Mouse (Mus musculus) midbrain, embryonic 16.5 days (tissue): ENCODE data around the gene Sgms1. TPM values are rescaled to one million over a fixed set of nuclear protein-coding genes. Genes with fewer than 3 reads are reported as not detected.

Source experiments
- ATAC-seq: fragments of 200-750 bp; cut with Nextera tagmentation; 2 replicates; pipeline ENCODE4 v1.8.0; 2017; ENCODE audit warnings: moderate TSS enrichment
- H3K27ac ChIP-seq: fragments of 300-500 bp; sonication (generic); 2 replicates; pipeline ENCODE4 v1.5.1; 2014; ENCODE audit warnings: mild to moderate bottlenecking, low read length, mixed read lengths
- H3K27me3 ChIP-seq: fragments of 300-500 bp; sonication (generic); 2 replicates; pipeline ENCODE4 v1.6.1; 2014; ENCODE audit warnings: low read depth, low read length, mixed read lengths; ENCODE audit not compliant: control insufficient read depth, insufficient read depth
- H3K36me3 ChIP-seq: fragments of 300-500 bp; sonication (generic); 2 replicates; pipeline ENCODE4 v1.6.1; 2014; ENCODE audit warnings: mild to moderate bottlenecking, low read length, moderate library complexity, mixed read lengths; ENCODE audit not compliant: control insufficient read depth, insufficient read depth
- H3K4me1 ChIP-seq: fragments of 300-500 bp; sonication (generic); 2 replicates; pipeline ENCODE4 v1.6.1; 2014; ENCODE audit warnings: mild to moderate bottlenecking, low read length, mixed read lengths; ENCODE audit not compliant: control insufficient read depth, insufficient read depth
- H3K4me2 ChIP-seq: fragments of 300-500 bp; sonication (generic); 2 replicates; pipeline ENCODE4 v1.6.1; 2014; ENCODE audit warnings: mild to moderate bottlenecking, low read length, mixed read lengths
- H3K4me3 ChIP-seq: fragments of 300-500 bp; sonication (generic); 2 replicates; pipeline ENCODE4 v1.5.1; 2014; ENCODE audit warnings: low read depth, mild to moderate bottlenecking, low read length, moderate library complexity, mixed read lengths
- H3K9ac ChIP-seq: fragments of 300-500 bp; sonication (generic); 2 replicates; pipeline ENCODE4 v1.6.1; 2014; ENCODE audit warnings: low read depth, low read length, mixed read lengths
- H3K9me3 ChIP-seq: fragments of 300-500 bp; sonication (generic); replicated peaks from 2 replicates; pipeline ENCODE4 v1.6.1; 2014; ENCODE audit warnings: mild to moderate bottlenecking, low read length, mixed read lengths; ENCODE audit not compliant: control insufficient read depth, poor library complexity, severe bottlenecking
- WGBS: fragments of 180-500 bp; shearing (Covaris S2); extraction: QIAGEN DNeasy Blood & Tissue Kit; methylation state at CpG from one replicate; pipeline ENCODE4 v1.1.7; 2014; 5-methylcytosine and 5-hydroxymethylcytosine counted together
- polyA plus RNA-seq: library from polyadenylated mRNA; unstranded; fragments of >200 nt; fragmentation: Nextera tagmentation; extraction: Ambion mirVana; gene quantifications from 2 replicates; pipeline ENCODE4 v1.2.1, GENCODE M21; 2015

Sgms1 gene
- polyA plus RNA-seq, 1 experiment from 2014 or later: 20.2 TPM

- Histone ChIP-seq H3K27ac (no peak overlapping the region), H3K9ac (no peak overlapping the region), H3K4me1 (peaks cover 18% of the 10 kb centered on the region), H3K27me3 (no peaks in the 10 kb centered on the region), H3K36me3 (no peaks in the 10 kb centered on the region), H3K4me2 (no peak overlapping the region), H3K4me3 (no peak overlapping the region), H3K9me3 (no peaks in the 10 kb centered on the region)
- no peak for ATAC-seq
- WGBS: 29% methylated on average over 2 of the region's 2 CpGs
Observed at GRCm38 (mm10) chr19:32341091-32341490, 48.4 kb downstream of the Sgms1 start.

GRCm38 (mm10) chr19:32340168-32340567 is 49.3 kb downstream of the Sgms1 start:
- Histone ChIP-seq H3K4me3 (no peak overlapping the region), H3K36me3 (no peaks in the 10 kb centered on the region), H3K9me3 (no peaks in the 10 kb centered on the region), H3K9ac (no peak overlapping the region), H3K27ac (no peak overlapping the region), H3K4me1 (peaks cover 15% of the 10 kb centered on the region), H3K27me3 (no peaks in the 10 kb centered on the region), H3K4me2 (no peak overlapping the region)
- ATAC-seq: no peak
- 95% methylated on average over 5 of the region's 5 CpGs for WGBS

- Histone ChIP-seq H3K27me3 (no peaks in the 10 kb centered on the region), H3K36me3 (no peaks in the 10 kb centered on the region), H3K9ac (no peak overlapping the region), H3K4me3 (no peak overlapping the region), H3K27ac (no peak overlapping the region), H3K4me1 (peaks cover 2% of the 10 kb centered on the region; the same call in 1 of the 2 replicates), H3K9me3 (no peaks in the 10 kb centered on the region), H3K4me2 (no peak overlapping the region)
- 56% methylated on average over 6 of the region's 6 CpGs for WGBS
- ATAC-seq: no peak
Observed at GRCm38 (mm10) chr19:32337708-32338107, 51.8 kb downstream of the Sgms1 start.

GRCm38 (mm10) chr19:32334751-32335150 is 54.8 kb downstream of the Sgms1 start:
- no peaks in the 10 kb centered on the region for H3K9me3 ChIP-seq
- ATAC-seq: no peak
- no peaks in the 10 kb centered on the region for H3K36me3 ChIP-seq
- H3K27me3 ChIP-seq: no peaks in the 10 kb centered on the region
- H3K27ac ChIP-seq: no peak overlapping the region
- no peak overlapping the region for H3K4me3 ChIP-seq
- no peaks in the 10 kb centered on the region for H3K4me1 ChIP-seq
- WGBS: 91% methylated on average over 2 of the region's 2 CpGs
- H3K4me2 ChIP-seq: no peak overlapping the region
- no peak overlapping the region for H3K9ac ChIP-seq

GRCm38 (mm10) chr19:32333544-32333943 is 56.0 kb downstream of the Sgms1 start:
- no peak for ATAC-seq
- Histone ChIP-seq H3K9ac (no peak overlapping the region), H3K4me3 (no peak overlapping the region), H3K4me1 (no peaks in the 10 kb centered on the region), H3K27me3 (no peaks in the 10 kb centered on the region), H3K36me3 (no peaks in the 10 kb centered on the region), H3K9me3 (no peaks in the 10 kb centered on the region), H3K4me2 (no peak overlapping the region), H3K27ac (no peak overlapping the region)
- WGBS: 82% methylated on average over 4 of the region's 4 CpGs

- no peaks in the 10 kb centered on the region for H3K9me3 ChIP-seq
- no peaks in the 10 kb centered on the region for H3K4me1 ChIP-seq
- H3K36me3 ChIP-seq: no peaks in the 10 kb centered on the region
- no peak for ATAC-seq
- H3K27me3 ChIP-seq: no peaks in the 10 kb centered on the region
- no peak overlapping the region for H3K9ac ChIP-seq
- WGBS: 87% methylated on average over 17 of the region's 17 CpGs
- no peak overlapping the region for H3K4me2 ChIP-seq
- H3K4me3 ChIP-seq: no peak overlapping the region
- H3K27ac ChIP-seq: no peak overlapping the region
Observed at GRCm38 (mm10) chr19:32332779-32333460, 56.6 kb downstream of the Sgms1 start.

GRCm38 (mm10) chr19:32330231-32330630 is 59.3 kb downstream of the Sgms1 start:
- H3K4me2 ChIP-seq: no peak overlapping the region
- no peaks in the 10 kb centered on the region for H3K36me3 ChIP-seq
- no peaks in the 10 kb centered on the region for H3K4me1 ChIP-seq
- H3K27ac ChIP-seq: no peak overlapping the region
- H3K9ac ChIP-seq: no peak overlapping the region
- no peaks in the 10 kb centered on the region for H3K9me3 ChIP-seq
- no peaks in the 10 kb centered on the region for H3K27me3 ChIP-seq
- WGBS: 79% methylated on average over 3 of the region's 3 CpGs
- no peak for ATAC-seq
- no peak overlapping the region for H3K4me3 ChIP-seq

GRCm38 (mm10) chr19:32329511-32329910 is 60.0 kb downstream of the Sgms1 start:
- Histone ChIP-seq H3K4me1 (no peaks in the 10 kb centered on the region), H3K4me3 (no peak overlapping the region), H3K9ac (no peak overlapping the region), H3K27me3 (no peaks in the 10 kb centered on the region), H3K27ac (no peak overlapping the region), H3K36me3 (no peaks in the 10 kb centered on the region), H3K4me2 (no peak overlapping the region), H3K9me3 (no peaks in the 10 kb centered on the region)
- no peak for ATAC-seq
- WGBS: 95% methylated on average over 5 of the region's 5 CpGs

GRCm38 (mm10) chr19:32328089-32328828 is 61.3 kb downstream of the Sgms1 start:
- no peak overlapping the region for H3K27ac ChIP-seq
- no peak for ATAC-seq
- H3K27me3 ChIP-seq: no peaks in the 10 kb centered on the region
- H3K9ac ChIP-seq: no peak overlapping the region
- H3K4me2 ChIP-seq: no peak overlapping the region
- no peaks in the 10 kb centered on the region for H3K9me3 ChIP-seq
- no peaks in the 10 kb centered on the region for H3K4me1 ChIP-seq
- H3K36me3 ChIP-seq: no peaks in the 10 kb centered on the region
- H3K4me3 ChIP-seq: no peak overlapping the region
- WGBS: 33% methylated on average over 2 of the region's 2 CpGs
